Mouse (Mus musculus) hindlimb bud, embryonic 11.5 days (tissue): ENCODE results near the gene Slc25a10.
"Not testable (repeated sequence)": the region's sequence is repeated elsewhere in the genome, so short reads cannot be mapped to it uniquely, and the experiment has no call there.

Source experiments
- DNase-seq: peaks from one replicate; pipeline ENCODE4 v3.0.0-alpha.2; 2012; ENCODE audit warnings: low read depth, low spot score; ENCODE audit errors: extremely low spot score

The Slc25a10 gene

DNA sequence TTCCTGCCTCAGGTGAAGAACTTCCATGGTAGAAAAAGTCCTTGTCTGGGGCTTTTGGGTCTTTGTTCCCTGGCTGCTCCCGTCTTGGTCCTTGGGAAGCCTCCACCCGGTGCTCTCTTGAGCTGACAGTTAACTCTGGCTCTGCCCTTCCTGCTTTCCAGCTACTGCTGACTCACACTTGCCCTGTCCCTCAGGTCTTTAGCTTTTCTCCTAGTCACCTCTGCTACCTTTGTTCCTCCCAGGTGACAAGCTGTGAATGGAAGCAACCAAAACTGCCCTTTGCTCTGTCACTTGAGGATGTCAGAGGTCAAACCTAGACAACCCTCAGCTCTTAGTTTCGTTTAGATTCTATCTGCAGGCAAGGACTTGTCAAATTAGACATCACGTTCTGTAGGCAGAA, 18.3 kb downstream of the Slc25a10 start:
- DNase-seq: no peak

DNA sequence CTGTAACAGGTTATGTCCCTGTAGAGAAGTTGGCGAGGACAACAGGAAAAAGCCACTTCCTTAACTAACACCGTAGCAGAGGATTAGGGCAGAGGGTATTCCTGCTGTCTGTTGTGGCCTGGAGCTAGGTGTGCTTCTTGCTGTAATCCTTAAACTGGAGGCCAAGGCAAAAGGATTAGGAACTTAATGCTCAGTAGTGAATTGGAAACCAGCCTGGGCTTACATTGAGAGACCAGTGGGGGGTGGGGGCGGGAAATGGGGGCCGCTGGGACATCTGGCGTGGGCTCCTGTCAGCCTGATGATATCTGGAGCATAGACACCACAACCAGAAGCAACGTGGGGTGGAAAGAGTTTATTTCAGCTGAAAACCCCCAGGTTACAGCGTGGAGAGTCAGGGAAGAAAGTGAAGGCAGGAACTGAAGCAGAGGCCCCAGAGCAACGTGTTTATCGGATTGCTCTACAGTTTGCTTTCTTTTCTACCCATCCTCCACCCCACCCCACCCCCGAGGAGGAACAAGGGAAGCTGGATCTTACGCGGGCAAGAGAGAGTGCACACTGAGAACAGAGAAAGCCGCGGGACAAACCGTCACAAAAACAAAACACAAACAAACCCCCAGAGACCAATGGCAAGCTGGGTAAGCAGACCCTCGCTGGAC, 18.9 kb downstream of the Slc25a10 start:
- no peak for DNase-seq

DNA sequence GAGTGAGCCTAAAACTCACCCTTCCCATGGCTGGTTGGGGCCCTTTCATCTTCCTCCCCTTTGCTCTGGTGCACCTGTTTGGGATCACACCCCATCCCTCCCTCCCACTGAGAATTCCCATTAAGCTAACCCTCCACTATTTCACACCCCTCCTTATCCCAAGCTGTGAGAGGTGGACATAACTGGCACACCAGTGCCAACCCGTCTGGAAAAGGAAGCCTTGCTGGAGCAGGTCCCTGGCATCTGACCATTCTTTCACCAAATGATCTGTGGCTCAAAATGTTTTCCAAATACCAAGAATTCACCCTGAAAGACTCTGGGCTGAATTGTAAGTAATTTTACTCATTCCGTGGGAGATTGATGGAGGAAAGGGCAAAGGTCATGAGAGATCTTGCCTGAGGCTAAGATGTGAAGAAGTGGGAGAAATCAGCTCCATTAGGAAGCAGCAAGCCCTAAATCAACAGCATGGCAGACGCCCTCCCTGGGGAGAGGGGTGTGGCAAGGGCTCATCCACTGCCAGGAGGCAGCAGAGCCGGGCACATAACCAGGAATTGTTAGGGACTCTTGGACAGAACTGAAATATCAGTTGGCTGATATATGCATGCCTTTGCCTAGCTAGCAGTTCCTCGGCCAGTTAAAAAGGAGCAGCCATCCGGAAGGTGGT, 21.3 kb downstream of the Slc25a10 start:
- no peak for DNase-seq

DNA sequence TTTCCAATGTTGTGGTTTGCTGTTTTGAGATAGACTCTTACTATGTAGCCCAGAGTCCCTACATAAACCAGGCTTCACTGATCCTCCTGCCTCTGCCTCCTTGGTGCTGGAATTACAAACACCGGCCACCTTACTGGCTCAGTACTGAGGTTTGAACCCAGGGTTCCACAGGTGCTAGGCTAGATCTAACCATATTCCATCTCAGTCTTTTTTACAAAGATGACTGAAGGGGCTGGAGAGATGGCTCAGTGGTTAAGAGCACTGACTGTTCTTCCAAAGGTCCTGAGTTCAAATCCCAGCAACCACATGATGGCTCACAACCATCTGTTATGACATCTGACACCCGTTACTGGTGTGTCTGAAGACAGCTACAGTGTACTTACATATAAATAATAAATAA, 22.6 kb downstream of the Slc25a10 start:
- DNase-seq: not testable (repeated sequence)

DNA sequence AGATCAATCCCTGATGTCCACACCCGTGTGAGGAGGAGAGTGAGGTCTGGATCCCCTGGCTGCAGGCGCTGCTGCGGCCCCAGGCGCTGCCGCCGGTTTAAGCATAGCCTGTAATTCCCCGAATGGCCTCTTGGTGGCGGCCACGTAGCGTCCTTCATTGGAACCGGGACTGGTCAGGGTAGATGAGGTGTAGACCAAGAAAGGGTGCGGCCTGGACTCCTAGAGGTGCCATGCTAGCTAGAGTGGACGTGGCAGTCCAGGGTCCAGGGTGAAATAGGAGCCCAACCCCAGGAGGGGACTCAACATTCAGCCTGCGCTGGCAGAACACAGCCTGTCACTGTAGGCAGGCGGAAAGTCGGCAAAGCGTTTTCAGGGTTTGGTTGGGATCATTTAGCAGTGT, 24.0 kb downstream of the Slc25a10 start:
- peak; percentile 66 for DNase-seq

DNA sequence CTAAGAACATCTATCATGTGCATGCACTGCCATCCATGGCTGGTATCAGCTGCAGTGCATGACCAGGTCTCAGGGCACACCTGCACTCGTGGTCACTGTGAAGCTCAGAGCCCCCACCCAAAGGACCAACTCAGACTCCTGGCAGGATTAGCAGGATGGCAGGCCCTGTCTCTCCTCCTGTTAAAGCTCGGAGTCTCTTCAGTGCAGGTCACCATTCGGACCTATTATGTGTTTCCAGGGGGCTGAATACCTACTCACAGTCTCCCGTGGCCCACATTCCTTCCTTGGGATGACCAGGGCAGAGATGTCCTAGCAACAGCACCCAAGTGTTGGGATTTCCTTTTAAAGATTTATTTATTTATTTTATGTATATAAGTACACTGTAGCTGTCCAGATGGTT, 25.5 kb downstream of the Slc25a10 start:
- no peak for DNase-seq

DNA sequence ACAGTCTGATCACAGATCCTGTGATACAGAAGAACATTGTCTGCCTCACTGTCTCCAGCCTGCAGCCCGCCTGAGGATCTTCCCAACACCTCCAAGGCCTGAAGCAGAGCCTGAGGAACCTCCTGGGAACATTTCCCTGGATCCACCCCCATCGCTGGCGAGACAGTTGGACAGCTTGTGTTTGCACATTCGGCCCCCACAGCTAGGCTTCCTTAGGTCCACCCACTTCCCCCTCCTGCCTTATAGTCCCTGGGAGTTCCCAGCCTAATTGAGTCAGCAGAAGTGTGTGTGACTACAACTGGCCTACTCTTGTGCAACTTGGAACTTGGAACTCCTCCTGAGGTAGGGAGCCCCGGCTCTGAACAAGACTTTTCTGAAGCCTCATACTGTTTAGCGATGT, 26.4 kb downstream of the Slc25a10 start:
- DNase-seq: no peak

DNA sequence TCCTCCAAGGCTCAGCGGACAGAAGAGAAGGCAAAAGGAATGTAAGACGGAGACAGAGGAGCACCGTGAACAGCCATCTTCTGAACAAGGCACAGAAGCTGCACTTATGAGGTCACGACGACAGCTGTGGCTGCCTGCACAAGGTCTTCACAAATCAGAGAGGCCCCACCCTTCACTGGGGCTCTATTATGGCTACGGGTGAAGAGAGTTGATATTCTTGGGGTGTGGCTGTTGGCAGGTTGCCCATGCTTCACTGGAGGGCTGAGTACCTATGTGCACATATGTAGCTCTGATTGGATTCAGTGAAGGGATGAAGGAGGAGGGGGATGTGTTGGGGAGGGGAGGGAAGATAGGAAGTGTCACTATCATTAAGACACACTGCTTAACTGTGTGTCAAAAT, 26.9 kb downstream of the Slc25a10 start:
- no peak for DNase-seq

DNA sequence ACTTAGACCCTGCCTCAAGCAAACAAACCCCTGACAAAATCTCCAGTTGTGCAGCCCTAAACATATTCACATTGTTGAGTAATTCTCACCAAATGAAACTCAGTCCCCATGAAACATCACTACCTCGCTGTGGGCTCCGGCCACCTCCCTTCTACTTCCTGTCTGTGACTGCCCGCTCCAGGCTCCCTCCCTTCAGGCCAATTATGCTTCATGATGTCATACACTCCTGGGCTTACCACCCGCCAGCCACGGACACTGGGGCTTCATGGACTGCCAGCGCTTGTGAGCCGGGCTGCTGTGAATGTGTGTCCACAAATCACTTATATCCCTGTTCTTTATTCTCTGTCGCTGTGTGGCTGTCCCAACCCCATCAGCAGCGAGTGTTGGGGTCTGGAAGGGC, 28.1 kb downstream of the Slc25a10 start:
- DNase-seq: no peak

DNA sequence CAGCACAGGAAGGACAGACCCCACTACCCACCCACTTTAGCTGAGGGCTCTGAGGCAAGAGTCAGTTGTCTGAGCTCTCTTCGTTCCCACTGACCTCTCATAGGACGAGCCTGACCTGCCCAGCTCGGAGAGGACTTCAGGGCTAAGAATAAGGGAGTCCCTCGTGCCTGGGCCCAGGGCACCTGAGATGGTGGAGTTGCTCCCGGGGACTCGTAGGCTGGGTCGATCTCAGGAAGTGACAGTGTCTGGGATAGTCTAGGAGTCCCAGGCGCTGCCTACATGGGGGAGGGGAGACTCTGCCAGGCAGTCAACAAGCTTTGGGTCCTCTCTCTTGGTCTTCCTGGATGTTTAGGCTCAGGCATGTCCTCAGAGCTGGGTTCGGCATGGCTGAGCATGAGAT, 28.9 kb downstream of the Slc25a10 start:
- no peak for DNase-seq

DNA sequence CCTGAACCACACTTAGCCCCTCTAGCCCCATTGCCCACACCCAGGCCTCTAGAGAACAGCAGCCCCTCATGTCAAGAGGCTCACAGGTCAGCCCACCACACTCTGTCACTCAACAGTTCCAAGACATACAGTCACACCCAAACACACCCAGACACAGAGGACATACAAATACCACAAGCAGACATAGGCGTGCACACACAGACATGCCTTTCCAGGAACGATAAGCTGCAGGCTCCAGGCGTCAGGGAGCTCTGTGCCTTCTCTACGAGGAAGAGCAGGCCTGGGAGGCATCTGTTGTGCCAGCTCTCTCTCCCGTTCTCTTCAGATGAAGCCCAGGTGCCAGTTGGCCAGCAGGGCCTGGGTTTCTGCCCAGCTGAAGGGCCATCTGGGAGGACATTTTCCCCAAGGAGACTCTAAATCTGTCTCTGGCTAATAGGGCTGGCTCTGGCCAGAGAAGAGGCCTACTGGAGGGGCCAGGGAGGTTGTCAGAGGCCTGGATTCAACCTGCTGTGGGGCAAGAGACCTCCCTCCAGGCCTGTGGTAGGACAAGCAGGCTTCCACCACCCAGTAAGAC, 29.4 kb downstream of the Slc25a10 start:
- no peak for DNase-seq

DNA sequence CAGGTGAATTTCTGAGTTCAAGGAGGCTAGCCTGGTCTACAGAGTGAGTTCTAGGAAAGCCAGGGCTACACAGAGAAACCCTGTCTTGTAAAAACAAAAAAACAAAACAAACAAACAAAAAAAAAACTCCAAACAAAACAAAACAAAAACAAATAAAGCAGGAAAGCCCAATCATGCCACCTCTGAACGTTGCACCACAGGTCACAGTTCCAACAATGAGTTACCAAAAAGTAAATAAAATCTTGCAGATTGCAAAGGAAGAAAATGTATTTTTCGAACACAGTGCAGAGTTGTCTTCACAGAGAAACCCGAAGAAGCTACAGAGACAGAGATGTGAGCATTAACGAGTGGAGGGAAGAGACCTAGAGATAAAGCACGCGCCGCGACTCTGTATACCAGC, 30.9 kb downstream of the Slc25a10 start:
- DNase-seq: no peak

DNA sequence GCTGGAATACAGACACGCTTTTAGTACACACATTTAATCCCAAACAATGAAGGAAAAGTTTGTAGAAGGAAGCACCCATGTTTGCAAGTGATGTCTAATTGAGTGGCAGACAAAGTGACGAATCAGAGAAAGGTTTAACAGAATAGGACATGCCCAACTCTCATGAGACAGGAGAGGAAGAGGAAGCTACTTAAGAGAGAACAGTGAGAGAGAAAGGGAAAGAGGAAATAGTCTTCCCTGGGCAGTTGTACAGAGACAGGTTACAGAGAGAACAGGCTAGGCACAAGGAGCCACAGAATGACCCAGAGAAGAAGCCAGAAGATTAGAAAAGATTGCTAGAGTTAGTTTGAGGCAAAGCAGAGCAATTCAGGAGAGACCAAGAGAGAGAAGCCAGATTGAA, 34.3 kb downstream of the Slc25a10 start:
- DNase-seq: no peak

DNA sequence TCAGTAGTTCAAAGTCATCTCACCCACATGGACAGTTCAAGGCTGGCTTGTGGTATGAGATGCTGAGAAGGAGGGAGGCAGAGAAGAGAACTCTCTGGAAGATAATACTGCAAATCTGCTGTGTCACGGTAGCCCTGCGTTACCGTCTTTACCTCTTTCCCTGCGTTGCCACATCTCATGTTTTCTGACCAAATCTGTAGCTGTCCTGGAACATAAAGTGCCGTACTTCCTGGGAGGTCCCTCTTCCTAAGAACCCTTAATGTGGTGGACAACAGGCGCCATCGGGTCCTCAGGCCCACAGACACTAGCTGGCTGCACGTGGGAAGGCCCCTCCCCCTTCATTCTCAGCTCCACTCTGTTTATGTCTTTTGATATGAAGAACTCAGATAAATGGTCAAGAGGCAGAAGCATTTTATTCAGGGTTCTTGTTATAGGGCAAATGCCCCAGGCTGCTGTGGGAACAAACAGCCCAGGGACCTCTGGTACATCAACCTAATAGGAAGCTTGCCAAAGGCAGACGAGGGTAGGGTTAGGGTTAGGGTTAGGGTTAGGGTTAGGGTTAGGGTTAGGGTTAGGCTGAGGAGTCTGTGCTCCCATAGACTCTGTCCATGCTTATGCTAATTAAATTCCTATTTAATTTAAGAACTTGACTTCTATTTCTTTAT, 36.2 kb downstream of the Slc25a10 start:
- DNase-seq: no peak

DNA sequence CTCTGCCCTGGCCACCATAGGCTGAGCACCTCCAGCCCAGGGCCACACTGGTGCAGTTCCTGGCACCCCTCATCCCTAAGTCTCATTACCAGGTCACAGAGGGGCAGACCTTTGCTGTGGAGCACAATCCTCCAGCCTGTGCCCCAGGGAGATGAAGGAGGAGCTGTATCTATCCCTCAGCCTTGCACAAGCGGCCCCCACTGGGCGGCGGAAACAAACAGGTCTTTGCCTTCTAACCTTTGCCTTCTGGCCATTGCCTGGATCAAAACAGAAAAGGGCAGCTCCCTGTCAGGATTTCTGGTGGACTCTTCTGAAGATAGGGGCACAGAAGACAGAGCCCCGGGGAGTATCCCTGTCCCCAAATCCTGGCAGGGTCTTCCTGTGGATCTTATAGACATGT, 37.3 kb downstream of the Slc25a10 start:
- no peak for DNase-seq

DNA sequence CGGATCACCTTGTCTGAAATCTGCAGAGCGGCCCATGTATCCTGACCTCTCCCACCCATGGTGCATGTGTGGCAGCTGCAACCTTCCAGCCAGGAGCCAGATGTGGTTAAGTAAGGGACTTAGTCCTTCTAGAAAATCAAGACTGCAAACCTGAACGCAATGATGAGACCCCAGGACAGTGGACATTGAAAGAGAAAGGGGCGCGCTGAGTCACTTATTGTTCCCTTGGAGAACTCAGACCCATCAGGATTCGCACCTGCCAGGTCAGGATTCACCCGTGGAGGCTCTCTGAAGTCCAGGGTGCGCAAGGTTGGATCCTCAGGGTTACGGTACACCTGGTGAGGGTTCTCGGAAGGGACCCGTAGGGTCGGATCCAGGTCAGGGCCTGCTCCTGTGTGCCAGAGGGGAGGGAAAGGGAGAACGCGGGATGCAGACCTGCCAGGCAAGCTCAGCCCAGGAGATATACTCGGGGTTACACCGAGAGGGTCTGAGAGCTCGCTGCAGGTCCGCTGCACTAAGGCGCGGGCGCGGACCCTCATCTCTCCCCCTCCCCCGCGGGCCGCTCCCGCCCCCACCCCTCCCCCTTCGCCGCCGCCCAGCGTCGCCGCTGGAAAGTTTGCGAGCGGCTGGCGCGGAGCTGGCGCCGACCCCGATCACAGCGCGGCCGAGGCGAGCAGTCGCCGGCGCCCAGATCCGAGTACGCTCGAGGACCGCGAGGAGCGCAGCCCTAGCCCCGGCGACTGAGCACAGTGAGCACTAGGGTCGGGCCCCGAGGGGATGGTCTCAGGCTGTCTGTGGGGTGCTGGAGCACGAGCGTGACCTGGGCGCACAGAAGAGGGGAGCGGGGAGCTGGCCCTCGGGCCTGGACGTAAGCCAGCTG, 38.7 kb downstream of the Slc25a10 start, which contains the start of gene Gcgr:
Gcgr (plus strand) TSS at position 615 of the 880 bp plus-strand sequence.
- no peak for DNase-seq

DNA sequence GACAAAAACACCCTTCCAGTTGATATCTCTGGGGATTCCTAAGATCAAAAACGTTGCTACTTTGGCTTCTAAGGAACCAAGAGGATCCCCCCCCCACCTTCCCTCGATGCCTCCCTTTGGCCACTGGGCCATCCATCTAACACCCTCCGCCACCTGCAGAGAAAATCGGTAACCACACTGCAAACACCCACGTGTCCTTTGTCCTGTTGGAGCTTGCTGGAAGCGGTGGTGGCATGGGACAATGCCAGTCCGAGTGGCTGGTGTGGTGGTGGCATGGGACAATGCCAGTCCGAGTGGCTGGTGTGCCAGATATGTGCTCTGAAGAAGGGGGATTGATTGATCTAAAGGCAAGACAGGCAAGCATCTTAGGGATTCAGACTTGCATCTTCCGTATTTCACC, 40.0 kb downstream of the Slc25a10 start:
- DNase-seq: no peak

DNA sequence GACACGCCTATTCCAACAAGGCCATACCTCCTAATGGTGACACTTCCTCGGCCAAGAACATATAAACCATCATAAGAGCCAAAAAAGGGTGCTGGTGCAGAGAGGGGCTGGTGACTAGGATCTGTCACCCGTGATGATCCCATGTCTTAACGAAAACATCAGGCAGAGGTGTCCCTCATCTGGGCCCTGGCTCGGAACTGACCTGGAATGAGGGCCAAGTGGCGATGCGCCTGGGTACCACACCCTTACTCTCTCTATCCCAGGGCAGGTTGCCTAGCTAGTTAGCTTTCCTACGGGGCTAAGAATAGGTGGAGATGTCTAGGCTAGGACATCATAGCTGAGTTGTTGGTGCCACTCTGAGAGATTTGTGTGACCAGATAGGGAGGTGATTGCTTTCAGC, 42.5 kb downstream of the Slc25a10 start:
- no peak for DNase-seq

DNA sequence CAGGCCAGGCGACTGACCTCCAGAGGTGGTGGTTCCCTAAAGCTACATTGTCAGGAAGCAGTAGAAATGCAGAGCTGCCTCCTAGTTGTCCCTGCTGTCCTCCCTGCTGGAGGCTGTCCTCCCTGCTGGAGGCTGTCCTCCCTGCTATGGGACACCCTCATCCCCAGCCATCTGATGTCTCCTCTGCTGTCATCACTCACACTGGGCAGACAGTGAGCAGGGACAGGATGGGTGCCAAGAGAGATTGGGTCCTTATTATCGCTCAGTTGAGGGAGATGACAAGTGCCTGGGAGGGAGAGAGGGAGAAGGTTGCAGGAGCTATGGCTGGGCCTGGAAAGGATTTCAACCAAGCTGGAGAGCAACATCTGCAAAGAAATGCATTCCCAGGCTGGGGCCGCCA, 43.5 kb downstream of the Slc25a10 start:
- no peak for DNase-seq

DNA sequence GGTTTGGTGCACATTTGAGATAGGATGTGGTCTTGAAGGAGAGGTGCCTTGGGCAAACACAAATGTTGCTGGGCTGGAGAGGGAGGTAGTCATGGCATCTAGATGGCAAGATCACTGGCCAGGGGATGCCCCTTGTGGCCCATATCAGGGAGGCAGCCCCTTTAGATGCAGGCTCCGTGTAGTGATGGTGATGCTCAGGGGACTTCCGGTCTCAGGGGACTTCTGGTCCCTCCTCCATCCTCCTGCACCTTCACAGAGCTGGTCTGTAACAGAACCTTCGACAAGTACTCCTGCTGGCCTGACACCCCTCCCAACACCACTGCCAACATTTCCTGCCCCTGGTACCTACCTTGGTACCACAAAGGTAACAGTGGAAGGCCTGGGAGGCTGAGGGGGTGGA, 44.2 kb downstream of the Slc25a10 start:
- DNase-seq: no peak

DNA sequence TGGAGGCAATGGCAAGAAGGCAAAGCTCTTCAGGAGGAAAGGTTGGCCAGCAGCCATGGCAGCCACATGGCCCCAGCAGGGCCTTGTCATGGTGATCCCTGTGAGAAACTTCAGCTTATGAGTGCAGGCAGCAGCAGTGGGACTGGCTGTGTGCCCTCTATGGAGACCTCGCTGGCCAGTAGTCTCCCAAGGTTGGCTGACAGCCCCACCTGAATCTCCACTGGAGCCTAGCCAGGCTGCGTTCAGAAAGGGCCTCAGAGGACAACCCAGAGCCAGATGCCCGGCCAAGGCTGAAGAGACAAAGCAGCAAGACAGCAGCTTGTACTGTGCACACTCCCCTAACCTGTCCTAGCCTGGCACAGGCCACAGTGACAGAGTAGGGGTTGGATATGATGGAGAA, 46.8 kb downstream of the Slc25a10 start:
- DNase-seq: no peak
